Mouse (Mus musculus) cerebellum, adult 2 months (tissue): ENCODE data around the gene Gm12695.

Experiments
- CTCF ChIP-seq: fragments of 200-500 bp; IDR thresholded peaks from 2 replicates; pipeline ENCODE4 v1.5.1; 2011; ENCODE audit warnings: low read depth, mild to moderate bottlenecking, control low read depth, low read length, moderate library complexity, borderline replicate concordance; ENCODE audit not compliant: insufficient read depth
- POLR2A ChIP-seq: fragments of 200-500 bp; IDR thresholded peaks from 2 replicates; pipeline ENCODE4 v1.6.1; 2011; ENCODE audit warnings: low read length, control low read depth, borderline replicate concordance; ENCODE audit not compliant: insufficient read depth

DNA sequence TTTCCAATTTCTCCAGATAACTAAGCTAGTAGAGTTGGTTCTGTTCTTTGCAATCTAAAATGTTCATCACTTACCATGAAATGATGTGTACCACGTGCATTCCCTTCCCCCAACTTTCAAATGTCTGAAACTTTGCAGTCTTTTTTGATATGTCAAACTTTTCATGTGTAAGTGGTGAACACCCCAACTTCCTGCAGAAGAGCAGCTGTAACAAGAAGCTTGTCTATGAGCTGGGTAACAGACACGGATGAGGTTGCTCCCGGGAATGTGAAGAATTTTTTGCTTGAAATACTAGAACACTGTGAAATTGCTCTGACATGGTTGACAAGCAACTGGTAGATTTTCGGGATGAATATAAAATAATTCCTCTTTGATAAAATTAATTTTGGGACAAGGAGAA lies 55.7 kb downstream of the Gm12695 start:
- TF ChIP-seq CTCF (no peak), POLR2A (no peak)
